Mouse (Mus musculus) testis, adult 2 months (tissue): ENCODE data around the gene Mfap4. TPM values are rescaled to one million over a fixed set of nuclear protein-coding genes. Genes with fewer than 3 reads are reported as not detected.
A peak's percentile ranks its signal among the peaks of the same experiment; 100 is the strongest.

ENCODE experiments used
- H3K27ac ChIP-seq: fragments of 200-500 bp; 2 replicates; pipeline ENCODE4 v1.5.1; 2012; ENCODE audit warnings: low read depth, low read length; ENCODE audit not compliant: control insufficient read depth, insufficient read depth
- H3K27me3 ChIP-seq: fragments of 200-500 bp; 2 replicates; pipeline ENCODE4 v1.6.1; 2012; ENCODE audit warnings: mild to moderate bottlenecking, low read length, moderate library complexity; ENCODE audit not compliant: control insufficient read depth, insufficient read depth
- H3K36me3 ChIP-seq: fragments of 200-500 bp; 2 replicates; pipeline ENCODE4 v1.6.1; 2012; ENCODE audit warnings: mild to moderate bottlenecking, low read length; ENCODE audit not compliant: control insufficient read depth, insufficient read depth
- H3K4me1 ChIP-seq: fragments of 200-500 bp; 2 replicates; pipeline ENCODE4 v1.6.1; 2012; ENCODE audit warnings: low read length; ENCODE audit not compliant: control insufficient read depth, insufficient read depth
- H3K4me3 ChIP-seq: fragments of 200-500 bp; 2 replicates; pipeline ENCODE4 v1.5.1; 2012; ENCODE audit warnings: low read depth, mild to moderate bottlenecking, low read length, moderate library complexity, mixed read lengths; ENCODE audit not compliant: control insufficient read depth
- CTCF ChIP-seq: fragments of 200-500 bp; IDR thresholded peaks from 2 replicates; pipeline ENCODE4 v1.5.1; 2012; ENCODE audit warnings: low read depth, mild to moderate bottlenecking, inconsistent platforms, low read length, moderate library complexity; ENCODE audit not compliant: control insufficient read depth, insufficient read depth, insufficient replicate concordance
- POLR2A ChIP-seq: fragments of 200-500 bp; IDR thresholded peaks from 2 replicates; pipeline ENCODE4 v1.6.1; 2012; ENCODE audit warnings: low read depth, mild to moderate bottlenecking, inconsistent platforms, low read length, moderate library complexity; ENCODE audit not compliant: control insufficient read depth
- polyA plus RNA-seq: library from polyadenylated mRNA; depleted of rRNA; stranded (reverse); fragments of >200 nt; gene quantifications from 2 replicates; pipeline ENCODE4 v1.2.3, GENCODE M21; 2012

Mfap4 gene
- polyA plus RNA-seq, 1 experiment, result 29.5 TPM

DNA sequence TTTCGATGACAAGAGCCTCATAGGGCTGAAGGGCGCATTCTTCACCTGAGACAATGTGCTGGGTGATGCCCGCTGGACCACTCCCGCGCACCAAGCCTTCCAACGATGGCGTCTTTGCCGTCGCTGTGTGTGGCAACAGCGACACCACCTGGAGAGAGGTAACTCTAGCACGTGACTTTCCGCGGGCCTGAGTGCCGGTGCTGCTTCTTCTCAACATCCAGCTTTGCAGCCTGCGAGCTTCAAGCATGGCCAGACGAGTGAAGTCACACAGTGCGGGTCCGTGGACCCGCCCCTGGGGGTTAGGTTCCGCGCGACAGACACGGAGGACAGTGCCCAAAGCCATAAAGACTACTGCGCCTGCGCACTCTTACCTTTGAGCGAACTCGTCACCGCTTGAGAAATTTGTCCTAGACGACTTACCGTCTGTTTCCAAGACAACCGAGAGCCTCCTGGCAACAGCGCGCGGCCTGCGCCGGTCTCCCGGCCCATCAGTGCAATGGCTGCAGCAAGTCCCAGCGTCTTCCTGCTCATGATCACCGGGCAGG is 19.6 kb downstream of the Mfap4 start, which contains the start of gene B9d1:
TSS of gene B9d1 (plus strand) at position 432 of the 545 bp plus-strand sequence.
- TF ChIP-seq CTCF (peak; percentile 97), POLR2A (peak; percentile 75; the same call in 1 of the 2 replicates)
- Histone ChIP-seq H3K36me3 (no peaks in the 10 kb centered on the region), H3K4me1 (peaks cover 10% of the 10 kb centered on the region), H3K27me3 (no peaks in the 10 kb centered on the region), H3K4me3 (peak within 1 kb of the TSS; percentile 96), H3K27ac (peak within 1 kb of the TSS; percentile 82)

DNA sequence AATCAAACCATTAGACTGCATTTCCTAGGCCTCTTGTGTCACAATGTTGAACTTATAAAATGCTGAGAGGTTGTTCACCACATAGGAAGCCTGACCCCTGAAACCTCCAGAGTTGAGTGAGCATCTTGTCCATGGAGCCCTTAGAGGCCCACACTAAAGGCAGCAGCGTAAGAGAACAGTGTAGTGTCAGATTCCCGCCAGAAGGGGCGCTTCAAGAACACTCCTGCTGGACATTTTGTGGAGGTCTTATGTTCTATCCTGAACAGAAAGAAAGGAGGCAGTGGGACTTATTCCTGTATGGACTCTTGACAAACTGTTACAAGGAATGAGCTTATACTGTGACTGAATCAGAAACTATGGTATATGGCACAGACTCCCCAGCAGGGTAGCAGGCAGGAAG is 29.7 kb downstream of the Mfap4 start:
- Histone ChIP-seq H3K4me3 (no peak overlapping the region), H3K36me3 (peaks cover 2% of the 10 kb centered on the region), H3K27ac (no peak overlapping the region), H3K4me1 (no peaks in the 10 kb centered on the region), H3K27me3 (no peaks in the 10 kb centered on the region)
- no peak for TF ChIP-seq CTCF
- no peak for TF ChIP-seq POLR2A

DNA sequence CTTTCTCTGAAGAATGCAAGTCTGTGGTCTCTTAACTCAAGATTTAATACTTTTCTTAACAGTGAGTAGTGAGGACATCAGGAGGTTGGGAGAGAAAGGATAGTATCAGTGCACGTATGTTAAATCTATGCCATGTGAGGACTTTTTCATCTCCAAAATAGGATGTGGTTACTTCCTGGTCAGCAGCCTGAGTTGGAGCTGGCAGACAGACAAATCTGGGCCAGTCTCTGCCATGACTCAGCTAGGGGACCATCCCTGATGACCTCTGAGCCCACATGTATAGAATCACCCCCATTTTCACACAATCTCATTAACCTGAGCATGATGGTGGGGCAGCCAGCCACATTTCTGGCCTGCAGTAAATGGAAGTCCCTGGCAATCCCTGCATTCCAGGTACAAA is 32.7 kb downstream of the Mfap4 start:
- H3K36me3 ChIP-seq, result peaks cover 5% of the 10 kb centered on the region

DNA sequence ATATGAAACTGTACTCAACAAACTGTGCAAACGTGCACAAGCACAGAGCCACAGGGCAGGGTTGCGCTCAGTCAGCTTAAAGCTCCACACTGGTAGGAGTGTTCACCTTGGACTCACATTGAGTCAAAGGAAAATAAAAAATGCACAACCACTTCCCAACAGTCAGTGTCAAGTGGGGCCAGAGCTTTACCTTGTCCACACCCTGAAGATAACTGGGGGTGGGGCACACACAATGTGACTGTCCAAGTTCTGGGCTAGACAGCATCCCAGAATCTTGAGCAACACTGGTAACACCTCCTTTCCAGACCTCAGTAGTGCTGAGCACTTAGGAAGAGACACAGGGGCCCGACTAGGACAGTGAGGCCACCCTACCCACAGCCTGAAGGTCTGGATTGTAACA is 33.6 kb downstream of the Mfap4 start:
- no peaks in the 10 kb centered on the region for H3K4me1 ChIP-seq
- no peak overlapping the region for H3K4me3 ChIP-seq
- no peak overlapping the region for H3K27ac ChIP-seq
- TF ChIP-seq POLR2A (no peak), CTCF (no peak)
- H3K36me3 ChIP-seq, result peaks cover 5% of the 10 kb centered on the region
- no peaks in the 10 kb centered on the region for H3K27me3 ChIP-seq

More for the DNA sequence above, 32.7 kb downstream of the Mfap4 start:
- Histone ChIP-seq H3K4me3 (no peak overlapping the region), H3K27ac (no peak overlapping the region), H3K4me1 (no peaks in the 10 kb centered on the region), H3K27me3 (no peaks in the 10 kb centered on the region)
- TF ChIP-seq CTCF, result no peak
- no peak for TF ChIP-seq POLR2A

DNA sequence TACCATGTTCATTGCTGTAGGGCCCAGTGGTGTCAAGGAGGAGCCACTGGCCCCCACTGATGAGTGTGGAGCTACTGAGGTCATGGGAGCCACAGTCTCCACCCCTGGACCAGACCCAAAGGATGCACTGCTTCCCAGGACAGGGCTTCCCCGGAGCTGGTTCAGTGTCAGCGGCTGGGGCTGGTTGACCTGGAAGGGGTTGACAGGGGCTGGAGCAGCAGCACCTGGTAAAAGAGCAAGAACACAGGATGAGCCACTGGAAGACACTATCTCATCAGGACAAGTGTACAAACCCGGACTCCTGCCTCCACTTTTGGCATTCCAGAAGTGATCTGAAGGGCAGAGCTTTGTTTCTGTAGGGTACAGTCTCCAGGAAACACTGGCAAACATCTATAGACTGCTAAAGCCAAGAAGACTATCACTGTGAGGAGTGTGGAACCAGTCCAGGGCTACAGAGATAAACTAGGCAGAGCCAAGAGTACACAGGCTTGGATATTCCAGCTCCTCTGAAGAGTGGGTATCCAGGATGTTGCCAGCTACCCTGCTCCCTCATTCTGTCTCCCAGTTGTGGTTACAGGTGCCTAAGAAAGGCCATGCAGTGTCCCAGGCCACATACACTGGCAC is 34.4 kb downstream of the Mfap4 start:
- H3K4me3 ChIP-seq, result no peak overlapping the region
- no peak for TF ChIP-seq POLR2A
- no peak for TF ChIP-seq CTCF
- H3K36me3 ChIP-seq, result peaks cover 5% of the 10 kb centered on the region
- H3K4me1 ChIP-seq, result no peaks in the 10 kb centered on the region
- H3K27me3 ChIP-seq, result no peaks in the 10 kb centered on the region
- H3K27ac ChIP-seq, result no peak overlapping the region

DNA sequence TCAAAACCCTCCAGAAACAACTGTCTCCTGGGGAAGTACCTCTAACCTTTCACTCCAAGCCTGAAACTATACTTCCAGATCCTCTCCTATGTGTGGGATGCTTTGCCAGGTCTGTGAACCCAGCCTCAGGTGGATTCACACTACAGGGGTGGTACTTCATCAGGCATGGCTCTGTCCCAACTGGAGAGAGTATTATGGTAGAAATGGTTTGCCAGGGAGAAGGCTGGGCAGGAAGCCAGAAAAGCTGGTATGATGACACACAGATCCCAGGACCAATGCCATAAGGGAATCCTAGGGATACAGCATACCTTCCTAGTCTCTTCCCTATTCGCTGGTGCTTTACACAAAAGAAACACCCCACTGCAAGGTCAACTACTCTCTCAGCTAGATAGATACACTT is 41.6 kb downstream of the Mfap4 start:
- no peaks in the 10 kb centered on the region for H3K27me3 ChIP-seq
- H3K4me1 ChIP-seq, result no peaks in the 10 kb centered on the region
- peaks cover 3% of the 10 kb centered on the region; the same call in 1 of the 2 replicates for H3K36me3 ChIP-seq
- no peak overlapping the region for H3K4me3 ChIP-seq
- H3K27ac ChIP-seq, result no peak overlapping the region
- no peak for TF ChIP-seq CTCF
- no peak for TF ChIP-seq POLR2A

DNA sequence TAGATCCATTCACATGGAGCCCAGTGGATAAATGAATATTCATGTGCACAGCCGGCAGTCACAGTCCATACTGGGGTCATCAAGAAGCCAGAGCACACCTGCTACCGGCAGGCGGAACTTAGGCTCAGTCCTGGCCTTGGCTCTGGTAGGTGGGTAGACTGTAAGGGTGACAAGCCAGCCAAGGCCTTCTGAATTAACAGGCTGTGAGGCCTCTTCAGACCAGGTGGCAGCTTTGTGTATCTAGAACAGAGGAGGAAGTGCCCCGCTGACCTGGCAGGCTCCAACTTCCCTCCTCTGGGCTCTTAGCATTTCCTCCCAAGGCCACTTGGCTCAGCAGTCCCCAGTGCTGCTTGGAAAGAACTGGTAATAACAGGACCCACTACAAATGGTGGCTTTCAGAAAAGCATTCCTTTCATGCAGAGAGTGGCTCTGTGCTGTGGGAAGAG is 44.1 kb downstream of the Mfap4 start:
- H3K4me1 ChIP-seq, result no peaks in the 10 kb centered on the region
- H3K4me3 ChIP-seq, result no peak overlapping the region
- no peaks in the 10 kb centered on the region for H3K27me3 ChIP-seq
- TF ChIP-seq CTCF (no peak), POLR2A (no peak)
- no peak overlapping the region for H3K27ac ChIP-seq
- H3K36me3 ChIP-seq, result peaks cover 1% of the 10 kb centered on the region; the same call in 1 of the 2 replicates
